Mouse (Mus musculus) thymus, adult 2 months (tissue): Measurements from ENCODE around the gene Wfikkn2.

Source experiments
- CTCF ChIP-seq: fragments of 200-500 bp; IDR thresholded peaks from 2 replicates; pipeline ENCODE4 v1.5.1; 2012; ENCODE audit warnings: mild to moderate bottlenecking, control low read depth, low read length, moderate library complexity, borderline replicate concordance; ENCODE audit not compliant: control insufficient read depth, poor library complexity, insufficient read depth; ENCODE audit errors: extremely low read depth
- POLR2A ChIP-seq: fragments of 200-500 bp; IDR thresholded peaks from 2 replicates; pipeline ENCODE4 v1.6.1; 2012; ENCODE audit warnings: mild to moderate bottlenecking, low read length, control low read depth, moderate library complexity; ENCODE audit not compliant: control insufficient read depth, poor library complexity, insufficient read depth; ENCODE audit errors: extremely low read depth

- no peak for TF ChIP-seq POLR2A
- no peak for TF ChIP-seq CTCF
Measured at GRCm38 (mm10) chr11:94229207-94229960, 16.4 kb downstream of the Wfikkn2 start.
